Mouse (Mus musculus) right cerebral cortex, postnatal 25 days (tissue): ENCODE results near the gene Msh2.
"Not testable (repeated sequence)": the region's sequence is repeated elsewhere in the genome, so short reads cannot be mapped to it uniquely, and the experiment has no call there.

ENCODE experiments used
- DNase-seq: peaks from one replicate; pipeline ENCODE4 v3.0.0; 2022

The Msh2 gene

DNA sequence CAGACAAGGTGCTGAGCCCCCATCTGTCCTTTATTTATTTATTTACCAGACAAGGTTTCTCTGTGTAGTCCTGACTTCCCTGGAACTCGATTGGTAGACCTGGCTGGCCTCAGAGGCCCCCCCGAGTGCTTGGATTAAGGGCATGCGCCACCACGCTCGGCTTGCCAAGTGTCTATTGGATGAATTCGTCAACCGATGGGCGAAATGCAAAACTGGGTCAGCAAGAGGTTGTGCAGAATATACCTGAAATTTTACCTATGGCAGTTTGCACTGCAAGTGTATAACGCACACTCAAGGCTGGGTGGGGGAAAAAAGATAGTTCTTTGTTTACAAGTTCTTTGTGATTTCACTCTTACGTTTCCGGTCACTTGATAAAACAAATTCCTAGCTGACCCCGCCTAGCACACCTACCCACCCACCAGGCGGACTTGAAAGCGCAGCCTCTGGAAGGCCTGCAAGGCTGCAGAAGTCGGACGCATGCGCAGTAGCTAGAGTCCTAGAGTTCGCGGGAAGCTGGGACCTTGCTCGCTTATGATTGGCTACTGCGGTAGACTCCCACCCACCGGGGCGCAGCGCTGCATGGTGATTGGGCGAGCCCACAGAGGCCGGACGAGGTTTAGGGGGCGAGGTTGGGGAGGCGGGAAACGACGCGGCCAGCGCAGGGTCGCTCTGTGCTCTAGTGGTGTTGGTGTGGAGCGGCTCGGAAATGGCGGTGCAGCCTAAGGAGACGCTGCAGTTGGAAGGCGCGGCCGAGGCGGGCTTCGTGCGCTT is at the start of gene Msh2:
TSS of gene Msh2 (plus strand) at position 441 of the 771 bp plus-strand sequence.
- peak; percentile 97 for DNase-seq

GRCm38 (mm10) chr17:87625510-87626086 is 46.5 kb upstream of the Msh2 start:
- DNase-seq, result no peak

- DNase-seq, result no peak
Observed at GRCm38 (mm10) chr17:87628144-87628543, 44.0 kb upstream of the Msh2 start.

GRCm38 (mm10) chr17:87628706-87629105 is 43.4 kb upstream of the Msh2 start:
- DNase-seq, result no peak

DNA sequence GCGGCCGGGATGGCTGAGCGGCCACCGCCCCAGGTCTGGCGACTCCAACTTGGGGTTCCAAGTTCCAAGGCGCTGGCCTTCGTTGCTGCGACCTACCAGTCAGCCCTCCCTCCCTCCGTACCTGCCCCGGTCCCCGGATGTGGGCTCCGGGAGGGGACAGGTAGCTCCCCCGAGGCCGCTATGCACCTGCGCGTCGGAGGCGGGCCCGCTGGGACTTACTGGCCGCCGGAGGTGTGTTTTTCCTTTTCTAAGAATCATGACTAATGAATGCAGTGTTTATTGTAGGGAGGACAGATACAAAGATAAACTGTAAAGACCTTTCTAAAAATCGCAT is 35.1 kb upstream of the Msh2 start:
- no peak for DNase-seq

DNA sequence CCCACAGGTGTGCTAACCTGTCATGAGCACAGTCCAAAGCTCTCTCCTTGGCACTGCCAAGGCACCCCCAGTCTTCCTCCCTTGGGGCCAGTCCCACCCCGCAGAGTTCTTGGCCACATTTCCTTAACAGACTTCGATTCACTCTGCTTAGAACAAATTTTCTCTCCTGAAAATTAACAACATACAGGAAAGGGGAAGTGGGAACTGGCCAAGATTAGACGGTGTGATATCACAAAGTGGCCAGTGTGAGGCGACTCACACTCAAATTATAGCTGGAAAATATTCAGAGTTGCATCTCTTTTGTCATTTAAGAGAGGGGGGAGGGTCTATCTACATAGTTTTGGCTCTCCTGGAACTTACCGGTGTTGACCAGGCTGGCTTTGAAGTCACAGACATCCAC is 32.9 kb upstream of the Msh2 start:
- DNase-seq, result no peak

DNA sequence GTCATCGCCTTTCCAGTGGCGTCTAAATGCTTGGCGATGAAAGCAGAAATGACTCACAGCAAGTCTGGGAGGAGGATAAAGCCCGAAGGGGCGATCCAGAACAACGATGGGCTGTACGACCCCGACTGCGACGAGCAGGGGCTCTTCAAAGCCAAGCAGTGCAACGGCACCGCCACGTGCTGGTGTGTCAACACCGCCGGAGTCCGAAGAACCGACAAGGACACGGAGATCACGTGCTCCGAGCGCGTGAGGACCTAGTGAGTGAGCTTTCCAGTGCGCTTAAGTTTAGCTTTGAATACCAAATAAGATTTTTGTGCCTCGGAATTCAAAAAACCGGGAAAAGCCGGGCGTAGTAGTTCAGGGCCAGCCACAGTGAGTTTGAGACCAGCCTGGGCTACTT is 31.9 kb upstream of the Msh2 start:
- DNase-seq, result no peak

- DNase-seq, result no peak
Observed at GRCm38 (mm10) chr17:87641006-87641405, 31.1 kb upstream of the Msh2 start.

DNA sequence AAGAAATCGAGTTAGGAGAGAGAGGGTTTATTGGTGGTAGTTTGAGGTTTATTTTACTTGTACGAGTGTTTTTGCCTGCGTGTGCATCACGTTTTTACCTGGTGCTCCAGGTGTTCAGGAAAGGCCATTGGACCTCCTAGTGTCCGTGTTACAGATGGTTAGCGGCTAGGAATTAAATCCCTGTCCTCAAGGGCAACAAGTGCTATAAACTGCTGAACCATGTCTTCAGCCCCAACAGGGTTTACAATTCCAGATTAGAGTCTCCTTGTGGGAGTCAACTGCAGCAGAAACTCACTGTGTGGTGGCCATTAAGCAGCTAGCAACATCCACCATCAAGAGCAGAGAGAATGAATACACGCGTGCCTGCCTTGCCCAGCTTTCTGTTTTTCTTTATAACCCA is 29.4 kb upstream of the Msh2 start:
- DNase-seq, result no peak

DNA sequence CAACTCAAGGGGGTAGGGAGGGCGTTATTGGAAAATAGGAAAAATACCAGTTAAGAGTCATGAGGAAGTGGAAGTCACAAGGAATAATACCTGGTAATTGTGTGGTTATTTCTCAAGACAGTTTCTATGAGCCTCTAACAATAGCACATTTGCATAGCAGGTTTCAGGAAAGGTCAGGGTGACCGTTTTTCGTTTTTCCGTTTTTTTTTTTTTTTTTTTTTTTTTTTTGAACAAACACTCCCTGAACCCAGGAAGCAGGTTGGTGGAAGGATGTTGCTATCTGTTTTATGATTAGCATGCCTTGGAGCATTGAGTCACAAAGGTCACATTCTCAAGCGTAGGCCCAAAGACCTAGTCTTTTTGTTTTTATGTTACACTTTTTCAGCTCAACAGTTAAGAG is 16.5 kb upstream of the Msh2 start:
- DNase-seq, result not testable (repeated sequence)

DNA sequence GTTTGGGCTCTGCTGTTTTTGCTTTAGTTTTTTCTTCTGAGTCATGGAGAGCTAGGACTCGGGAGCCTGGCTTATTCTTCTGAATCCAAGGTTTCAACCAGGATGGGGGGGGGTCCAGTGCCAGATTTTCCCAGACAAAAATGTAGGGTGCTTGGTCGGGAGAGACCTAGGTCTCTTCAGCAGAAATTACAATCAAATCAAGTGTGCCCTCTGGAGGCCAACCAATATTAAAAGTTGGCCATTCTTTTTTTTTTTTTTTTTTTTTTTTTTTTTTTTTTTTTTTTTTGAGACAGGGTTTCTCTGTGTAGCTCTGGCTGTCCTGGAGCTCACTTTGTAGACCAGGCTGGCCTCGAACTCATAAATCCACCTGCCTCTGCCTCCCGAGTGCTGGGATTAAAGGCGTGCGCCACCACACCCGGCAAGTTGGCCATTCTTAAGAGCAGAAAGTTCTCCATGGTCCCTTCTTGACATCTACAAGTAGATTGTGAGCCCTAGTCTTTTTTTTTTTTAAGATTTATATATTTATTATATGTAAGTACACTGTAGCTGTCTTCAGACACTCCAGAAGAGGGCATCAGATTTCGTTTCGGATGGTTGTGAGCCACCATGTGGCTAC is 10.1 kb upstream of the Msh2 start:
- not testable (repeated sequence) for DNase-seq

- DNase-seq, result no peak
Observed at GRCm38 (mm10) chr17:87664238-87664637, 7.9 kb upstream of the Msh2 start.

DNA sequence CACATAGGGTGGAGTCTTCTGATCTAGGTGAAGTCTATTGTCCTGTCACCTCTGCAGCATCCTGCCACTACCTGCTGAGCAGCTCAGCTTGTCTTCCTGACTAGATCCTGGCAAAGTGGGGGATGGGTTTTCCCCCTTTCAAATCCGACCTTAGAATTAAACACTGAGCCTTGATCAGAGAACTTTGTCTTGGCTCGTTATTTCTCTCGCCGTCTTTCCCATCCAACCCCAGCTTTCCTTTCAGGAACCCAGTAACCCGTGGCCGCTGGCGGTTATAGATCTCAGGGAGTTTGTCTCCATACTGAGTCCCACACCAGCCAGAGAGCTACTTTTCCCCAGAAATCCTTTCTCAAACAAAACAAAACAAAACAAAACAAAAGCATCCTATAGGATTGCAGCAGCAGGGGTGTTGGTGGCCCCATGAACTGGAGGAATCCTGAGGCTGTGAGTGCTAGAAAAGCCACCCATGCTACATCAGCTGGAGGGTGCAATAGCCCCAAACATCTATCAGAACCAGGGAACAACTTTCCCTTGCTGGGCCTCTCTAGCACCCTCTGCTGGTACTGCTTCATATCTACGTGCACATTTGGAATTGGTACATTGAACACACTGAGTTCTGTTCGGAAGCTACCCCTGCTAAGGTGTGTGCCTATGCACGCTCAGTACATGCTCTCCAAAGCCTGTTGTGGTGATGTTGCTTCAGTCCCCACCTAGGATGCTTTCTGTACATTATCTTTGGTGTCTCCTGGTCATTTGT is 6.9 kb upstream of the Msh2 start:
- peak; percentile 22 for DNase-seq

- DNase-seq, result no peak
Observed at GRCm38 (mm10) chr17:87672677-87673286, 652 bp downstream of the Msh2 start.

GRCm38 (mm10) chr17:87676916-87677474 is 4.9 kb downstream of the Msh2 start:
- DNase-seq, result not testable (repeated sequence)

DNA sequence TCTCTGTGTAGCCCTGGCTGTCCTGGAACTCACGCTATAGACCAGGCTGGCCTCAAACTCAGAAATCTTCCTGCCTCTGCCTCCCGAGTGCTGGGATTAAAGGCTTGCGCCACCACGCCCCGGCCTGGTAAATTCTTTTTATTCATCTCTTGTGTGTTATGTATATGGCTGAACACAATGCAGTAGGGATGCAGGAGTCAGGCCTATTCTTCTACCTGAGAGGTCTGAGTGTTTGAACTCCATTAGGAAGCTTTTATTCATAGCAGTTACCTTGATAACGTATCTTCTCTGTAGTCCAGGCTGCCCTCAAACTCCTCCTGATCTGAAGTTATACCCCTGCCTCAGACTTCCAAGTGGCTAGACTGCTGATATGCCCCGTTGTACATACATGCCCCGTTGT is 5.5 kb downstream of the Msh2 start:
- DNase-seq, result no peak

GRCm38 (mm10) chr17:87689217-87689616 is 17.1 kb downstream of the Msh2 start:
- DNase-seq, result no peak

- peak; percentile 60 for DNase-seq
Observed at GRCm38 (mm10) chr17:87691958-87692357, 19.8 kb downstream of the Msh2 start.

DNA sequence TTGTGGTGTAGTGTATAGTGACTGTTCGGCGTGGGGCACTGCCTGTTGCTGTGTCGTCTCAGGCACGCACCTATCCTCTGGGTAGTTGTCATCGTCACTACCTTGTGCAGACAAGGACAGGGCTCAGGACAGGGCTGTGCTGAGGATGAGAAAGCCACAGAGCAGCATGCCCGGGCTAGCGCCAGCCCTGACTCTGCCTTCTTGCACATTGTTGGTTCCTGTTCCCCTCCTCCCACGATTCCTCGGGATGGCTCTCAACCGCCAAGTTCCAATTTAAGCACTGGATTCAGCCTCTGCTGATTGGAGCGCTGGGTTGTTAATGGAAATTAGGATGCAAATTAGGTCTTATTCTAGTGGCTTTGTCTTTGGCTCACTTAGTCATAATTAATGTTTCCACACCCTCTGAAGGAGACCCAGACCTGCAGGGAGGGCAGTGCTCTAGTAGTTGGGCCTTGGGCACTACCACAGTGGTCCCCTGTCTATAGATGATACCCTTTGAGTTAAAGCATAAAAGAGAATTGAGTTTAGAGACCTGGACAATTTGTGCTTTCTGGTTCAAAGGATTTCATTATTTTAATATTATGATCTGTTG is 23.8 kb downstream of the Msh2 start:
- no peak for DNase-seq

DNA sequence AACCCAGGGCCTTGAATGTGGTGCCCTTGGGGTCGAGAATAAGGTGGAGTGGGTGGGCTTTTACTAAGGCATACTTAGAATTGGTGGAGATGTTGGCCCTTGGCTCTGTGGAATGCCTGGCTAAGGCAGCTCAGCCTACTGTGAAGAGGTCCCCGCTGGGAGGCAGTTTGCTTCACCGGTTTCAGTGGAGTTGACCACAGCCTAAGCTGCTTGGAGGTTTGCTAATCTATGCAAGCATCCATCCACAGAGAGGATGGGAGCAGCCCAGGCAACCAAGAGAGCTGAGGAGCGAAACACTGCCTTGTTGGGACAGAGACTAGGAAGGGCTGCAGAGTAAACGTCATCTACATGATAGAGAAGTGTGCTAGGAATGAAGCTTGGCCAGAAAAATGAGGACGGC is 24.7 kb downstream of the Msh2 start:
- no peak for DNase-seq

DNA sequence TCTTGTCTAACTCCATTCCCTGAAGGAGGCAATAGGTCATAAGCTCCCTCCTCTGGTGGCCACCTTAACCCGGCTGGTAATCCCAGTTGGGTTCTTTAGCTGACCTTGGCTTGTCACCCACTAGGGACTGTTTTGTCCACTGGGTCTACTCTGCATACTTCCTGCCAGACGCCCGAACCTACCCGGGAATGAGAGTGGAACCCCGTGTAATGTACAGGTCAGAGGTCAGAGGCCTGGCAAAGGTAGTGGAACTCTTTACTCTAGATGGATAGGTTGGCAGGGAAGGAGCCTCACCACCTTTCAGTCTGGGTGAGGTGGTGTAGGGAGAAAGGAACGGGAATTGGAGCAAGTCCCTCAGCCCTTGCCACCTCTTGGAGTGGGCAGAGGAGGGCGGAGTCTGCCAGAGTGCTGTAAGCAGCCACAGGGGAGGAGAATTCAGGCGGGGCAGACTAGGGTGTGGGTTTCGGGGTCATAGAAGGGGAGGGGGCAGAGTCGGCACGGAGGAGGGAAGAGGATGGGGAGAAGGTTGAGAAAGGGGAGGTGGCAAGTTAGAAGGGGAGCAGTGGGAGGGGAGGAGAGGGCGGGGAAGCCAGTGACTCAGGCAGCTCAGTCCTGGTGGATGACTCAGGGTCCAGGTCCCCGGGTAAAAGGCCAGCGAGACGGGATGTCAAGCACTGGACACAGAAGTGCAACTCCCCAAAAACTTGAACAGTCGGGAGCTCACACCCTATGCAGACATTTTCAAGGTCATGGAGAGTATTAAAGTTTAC is 27.1 kb downstream of the Msh2 start:
- no peak for DNase-seq

GRCm38 (mm10) chr17:87700101-87700500 is 28.0 kb downstream of the Msh2 start:
- no peak for DNase-seq
